Mouse (Mus musculus) ES-Bruce4 (cell line): ENCODE results near the gene Dcbld2. TPM values are rescaled to one million over a fixed set of nuclear protein-coding genes. Genes with fewer than 3 reads are reported as not detected.
A peak's percentile ranks its signal among the peaks of the same experiment; 100 is the strongest.

ENCODE experiments used
- H3K27ac ChIP-seq: 2 replicates; pipeline ENCODE4 v1.5.1; 2012; ENCODE audit warnings: low read length, inconsistent platforms; ENCODE audit not compliant: insufficient read depth
- H3K27me3 ChIP-seq: 2 replicates; pipeline ENCODE4 v1.6.1; 2012; ENCODE audit warnings: mild to moderate bottlenecking, low read length, inconsistent platforms; ENCODE audit not compliant: control insufficient read depth, poor library complexity, insufficient read depth, severe bottlenecking
- H3K36me3 ChIP-seq: 2 replicates; pipeline ENCODE4 v1.6.1; 2012; ENCODE audit warnings: inconsistent platforms, mild to moderate bottlenecking, low read length, moderate library complexity; ENCODE audit not compliant: control insufficient read depth, poor library complexity, insufficient read depth, severe bottlenecking
- H3K4me1 ChIP-seq: one replicate; pipeline ENCODE4 v1.8.1; 2011; ENCODE audit warnings: low read length; ENCODE audit not compliant: control insufficient read depth, insufficient read depth
- H3K4me3 ChIP-seq: 2 replicates; pipeline ENCODE4 v1.5.1; 2011; ENCODE audit warnings: low read depth, mild to moderate bottlenecking, low read length
- H3K9ac ChIP-seq: 2 replicates; pipeline ENCODE4 v1.6.1; 2012; ENCODE audit warnings: low read depth, mild to moderate bottlenecking, inconsistent platforms; ENCODE audit not compliant: poor library complexity, severe bottlenecking
- H3K9me3 ChIP-seq: replicated peaks from 2 replicates; pipeline ENCODE4 v1.6.1; 2012; ENCODE audit warnings: mild to moderate bottlenecking, low read length, inconsistent platforms; ENCODE audit not compliant: control insufficient read depth, poor library complexity, insufficient read depth, severe bottlenecking
- CTCF ChIP-seq: IDR thresholded peaks from one replicate; pipeline ENCODE4 v1.8.1; 2011; ENCODE audit warnings: low read depth, low read length
- EP300 ChIP-seq: IDR thresholded peaks from 2 replicates; pipeline ENCODE4 v1.6.1; 2011; ENCODE audit warnings: low read depth, low read length; ENCODE audit not compliant: insufficient read depth
- POLR2A ChIP-seq: IDR thresholded peaks from one replicate; pipeline ENCODE4 v1.8.1; 2011; ENCODE audit warnings: low read length; ENCODE audit not compliant: insufficient read depth
- polyA plus RNA-seq: library from polyadenylated mRNA; stranded (reverse); fragments of >200 nt; gene quantifications from 2 replicates; pipeline ENCODE4 v1.2.4, GENCODE M21; 2011; ENCODE audit warnings: low read depth; ENCODE audit not compliant: missing spikeins, insufficient read depth, insufficient read length

Gene Dcbld2
- polyA plus RNA-seq, 1 experiment = 53.5 TPM

DNA sequence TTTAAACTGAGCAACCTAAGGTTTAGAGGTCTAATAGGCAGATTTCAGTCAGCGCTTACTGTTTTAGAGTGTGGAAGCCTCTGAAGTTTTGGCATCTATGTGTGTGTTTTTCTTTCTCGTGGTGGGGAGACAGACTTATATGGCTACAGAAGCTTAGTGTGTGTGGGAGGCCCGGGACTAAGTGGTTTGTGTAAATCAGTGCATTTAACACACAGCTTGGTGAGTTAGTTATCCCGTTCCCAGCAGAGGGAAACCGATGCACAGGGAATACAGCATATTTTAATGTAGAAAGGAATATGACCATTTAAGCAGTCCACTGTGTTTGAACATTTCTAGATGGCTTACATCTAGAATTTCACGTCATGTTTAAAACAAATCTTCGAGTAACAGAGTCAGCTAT, 1.6 kb downstream of the Dcbld2 start:
- no peak for TF ChIP-seq EP300
- no peak for TF ChIP-seq POLR2A
- TF ChIP-seq CTCF = no peak
- 0 out of 2 replicates have a peak overlapping the region, but pooled peaks have one; percentile 86 for H3K9ac ChIP-seq
- H3K4me3 ChIP-seq = no peak overlapping the region
- no peaks in the 10 kb centered on the region for H3K36me3 ChIP-seq
- no peak overlapping the region for H3K27ac ChIP-seq
- no peaks in the 10 kb centered on the region for H3K9me3 ChIP-seq
- H3K27me3 ChIP-seq = no peaks in the 10 kb centered on the region
- H3K4me1 ChIP-seq = no peaks in the 10 kb centered on the region

DNA sequence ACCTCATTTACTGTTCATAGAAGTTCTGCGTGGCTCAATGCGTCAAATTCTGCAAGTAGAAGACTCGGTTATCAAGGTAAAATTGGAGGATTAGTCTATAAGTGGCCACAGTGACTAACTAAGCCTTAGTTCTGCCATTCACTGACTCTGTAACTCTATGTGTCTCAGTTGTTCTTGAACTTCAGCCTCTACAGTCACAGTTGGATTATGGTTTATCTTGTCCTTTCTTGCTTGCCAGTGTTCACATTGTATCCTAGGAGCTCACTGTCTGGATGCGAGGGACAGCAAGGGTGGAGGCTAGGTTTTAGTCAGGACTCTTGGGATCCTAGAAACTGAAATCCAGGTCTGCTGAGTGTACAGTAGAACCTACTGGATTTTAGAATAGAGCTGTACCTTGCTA, 6.6 kb downstream of the Dcbld2 start:
- H3K27me3 ChIP-seq = no peaks in the 10 kb centered on the region

DNA sequence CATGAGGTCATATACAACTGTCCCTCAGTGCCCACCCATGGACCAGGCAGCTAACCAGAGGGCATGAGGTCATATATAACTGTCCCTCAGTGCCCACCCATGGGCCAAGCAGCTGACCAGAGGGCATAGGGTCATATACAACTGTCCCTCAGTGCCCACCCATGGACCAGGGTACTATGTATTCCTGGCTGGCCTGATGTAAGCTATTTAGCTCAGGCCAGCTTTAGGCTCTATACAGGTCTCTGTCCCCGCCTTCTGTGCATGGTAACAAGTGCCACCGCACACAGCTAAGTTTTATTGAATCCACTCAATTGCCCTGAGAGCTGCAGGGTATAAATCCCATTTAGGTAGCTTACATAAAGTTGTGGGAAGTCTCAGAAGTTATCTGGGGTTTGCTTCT, 7.3 kb downstream of the Dcbld2 start:
- H3K4me3 ChIP-seq = no peak overlapping the region
- no peaks in the 10 kb centered on the region for H3K9me3 ChIP-seq
- H3K9ac ChIP-seq = no peak overlapping the region
- H3K27ac ChIP-seq = no peak overlapping the region
- TF ChIP-seq POLR2A (no peak), CTCF (no peak)
- H3K36me3 ChIP-seq = no peaks in the 10 kb centered on the region
- no peaks in the 10 kb centered on the region for H3K4me1 ChIP-seq
- H3K27me3 ChIP-seq = no peaks in the 10 kb centered on the region

More for the DNA sequence above, 6.6 kb downstream of the Dcbld2 start:
- Histone ChIP-seq H3K9me3 (no peaks in the 10 kb centered on the region), H3K4me3 (no peak overlapping the region), H3K9ac (no peak overlapping the region), H3K36me3 (no peaks in the 10 kb centered on the region), H3K27ac (no peak overlapping the region), H3K4me1 (no peaks in the 10 kb centered on the region)
- TF ChIP-seq CTCF (no peak), EP300 (no peak), POLR2A (no peak)

DNA sequence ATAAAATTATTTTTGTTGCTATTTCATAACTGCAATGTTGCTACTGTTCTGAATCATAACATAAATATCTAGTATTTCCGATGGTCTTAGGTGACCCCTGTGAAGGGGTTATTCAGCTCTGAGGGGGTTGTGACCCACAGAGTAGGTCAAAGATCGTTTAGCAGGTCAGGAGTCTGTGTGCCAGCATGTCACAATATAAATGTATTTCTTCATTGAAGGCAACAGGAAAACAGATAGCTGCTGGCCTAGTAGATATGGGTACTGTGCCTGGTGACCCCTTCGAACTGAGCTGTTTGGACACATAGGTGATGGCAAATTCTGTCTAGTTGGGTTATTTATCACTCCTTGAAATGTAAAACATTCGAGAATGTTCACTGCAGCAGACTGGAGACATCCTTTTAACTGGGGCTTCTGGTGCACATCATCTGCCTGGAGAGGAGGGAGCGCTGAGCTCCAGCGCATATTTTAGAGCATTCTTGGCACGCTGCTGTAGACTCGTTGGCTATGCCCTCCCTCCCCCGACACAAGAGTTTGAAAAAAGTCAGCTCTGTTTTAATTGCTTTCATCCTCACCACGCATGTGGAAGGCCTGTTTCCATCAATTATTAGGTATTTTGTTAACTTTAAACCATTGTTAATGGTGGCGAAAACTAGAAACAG, 13.6 kb downstream of the Dcbld2 start:
- H3K4me3 ChIP-seq = no peak overlapping the region
- no peak overlapping the region for H3K9ac ChIP-seq
- TF ChIP-seq EP300 (no peak), CTCF (no peak), POLR2A (no peak)
- no peaks in the 10 kb centered on the region for H3K27me3 ChIP-seq
- H3K9me3 ChIP-seq = no peaks in the 10 kb centered on the region
- no peak overlapping the region for H3K27ac ChIP-seq
- no peaks in the 10 kb centered on the region for H3K4me1 ChIP-seq
- no peaks in the 10 kb centered on the region for H3K36me3 ChIP-seq

DNA sequence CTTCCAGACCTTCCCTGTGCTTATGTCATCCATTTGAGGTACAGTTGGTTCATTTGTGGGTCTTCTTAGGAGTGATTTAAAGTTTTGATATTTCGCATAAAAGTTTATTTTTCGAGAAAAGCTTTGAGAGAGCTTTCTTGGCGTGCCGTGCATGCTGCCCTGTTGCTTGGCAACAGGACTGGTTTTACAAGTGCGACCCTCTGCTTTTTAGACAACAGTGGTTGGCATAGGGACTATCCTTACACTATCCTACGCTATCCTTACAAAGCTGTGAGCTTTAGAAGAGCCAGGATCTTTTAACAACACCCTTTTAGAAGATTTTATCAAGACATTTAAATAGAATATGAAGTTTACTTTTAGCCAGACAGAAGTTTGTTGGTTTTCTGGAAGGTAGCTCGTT, 22.0 kb downstream of the Dcbld2 start:
- no peaks in the 10 kb centered on the region for H3K9me3 ChIP-seq
- TF ChIP-seq EP300 (no peak), CTCF (no peak), POLR2A (no peak)
- no peak overlapping the region for H3K27ac ChIP-seq
- peaks cover 3% of the 10 kb centered on the region for H3K36me3 ChIP-seq
- no peaks in the 10 kb centered on the region for H3K4me1 ChIP-seq
- H3K27me3 ChIP-seq = no peaks in the 10 kb centered on the region
- H3K4me3 ChIP-seq = no peak overlapping the region
- no peak overlapping the region for H3K9ac ChIP-seq

DNA sequence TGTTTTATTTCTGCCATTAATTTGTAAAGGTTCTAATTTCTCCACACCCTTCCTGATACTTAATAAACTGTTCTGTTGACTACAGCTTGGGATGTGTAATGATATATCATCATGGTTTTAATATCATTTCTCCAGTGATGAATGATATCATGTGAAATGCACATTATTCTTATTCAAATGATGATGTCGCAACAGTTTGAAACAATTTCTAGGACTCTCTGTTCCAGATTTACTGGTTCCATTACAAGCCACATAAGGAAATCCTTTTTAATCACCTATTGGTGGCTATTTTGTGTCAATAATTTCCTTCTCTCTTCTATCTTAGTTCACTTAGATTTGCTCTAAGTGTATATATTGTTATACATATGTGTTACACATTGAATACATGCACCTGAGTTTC, 24.1 kb downstream of the Dcbld2 start:
- H3K4me3 ChIP-seq = no peak overlapping the region
- no peaks in the 10 kb centered on the region for H3K27me3 ChIP-seq
- no peak overlapping the region for H3K9ac ChIP-seq
- H3K27ac ChIP-seq = no peak overlapping the region
- TF ChIP-seq EP300 (no peak), CTCF (no peak), POLR2A (no peak)
- H3K9me3 ChIP-seq = no peaks in the 10 kb centered on the region
- peaks cover 3% of the 10 kb centered on the region for H3K36me3 ChIP-seq
- no peaks in the 10 kb centered on the region for H3K4me1 ChIP-seq
